Mouse (Mus musculus) heart, postnatal 0 days (tissue): ENCODE measurements at regions not wholly inside any gene's neighbourhood (a gene's known extent, or its start where the extent isn't known, plus 50 kb on each side); places are given as distances from the start of the nearest gene placed in this dataset.

Experiments
- ATAC-seq: fragments of 200-750 bp; cut with Nextera tagmentation; 2 replicates; pipeline ENCODE4 v1.8.0; 2017; ENCODE audit warnings: low read depth, moderate number of reproducible peaks, moderate library complexity; ENCODE audit not compliant: insufficient read depth
- DNase-seq: peaks from one replicate; pipeline ENCODE4 v3.0.0-alpha.2; 2016; ENCODE audit warnings: low spot score
- H3K27ac ChIP-seq: fragments of 300-500 bp; sonication (generic); 2 replicates; pipeline ENCODE4 v1.5.1; 2014; ENCODE audit warnings: low read depth, mild to moderate bottlenecking
- H3K27me3 ChIP-seq: fragments of 300-500 bp; sonication (generic); 2 replicates; pipeline ENCODE4 v1.6.1; 2014; ENCODE audit warnings: low read length, mixed read lengths; ENCODE audit not compliant: control insufficient read depth, insufficient read depth
- H3K36me3 ChIP-seq: fragments of 300-500 bp; sonication (generic); replicated peaks from 2 replicates; pipeline ENCODE4 v1.6.1; 2014; ENCODE audit warnings: low read length, mixed read lengths; ENCODE audit not compliant: control insufficient read depth, insufficient read depth
- H3K4me1 ChIP-seq: fragments of 300-500 bp; sonication (generic); 2 replicates; pipeline ENCODE4 v1.6.1; 2014; ENCODE audit warnings: antibody characterized with exemption; ENCODE audit not compliant: control insufficient read depth, insufficient read depth
- H3K4me2 ChIP-seq: fragments of 300-500 bp; sonication (generic); 2 replicates; pipeline ENCODE4 v1.6.1; 2014; ENCODE audit warnings: low read depth, mild to moderate bottlenecking, low read length, moderate library complexity
- H3K4me3 ChIP-seq: fragments of 300-500 bp; sonication (generic); 2 replicates; pipeline ENCODE4 v1.5.1; 2014; ENCODE audit warnings: low read depth, low read length
- H3K9ac ChIP-seq: fragments of 300-500 bp; sonication (generic); replicated peaks from 2 replicates; pipeline ENCODE4 v1.6.1; 2014; ENCODE audit warnings: low read depth, low read length, mixed read lengths
- H3K9me3 ChIP-seq: fragments of 300-500 bp; sonication (generic); replicated peaks from 2 replicates; pipeline ENCODE4 v1.6.1; 2016; ENCODE audit warnings: low read length; ENCODE audit not compliant: control insufficient read depth
- CTCF ChIP-seq: IDR thresholded peaks from 2 replicates; pipeline ENCODE4 v1.5.1; 2016; ENCODE audit warnings: antibody characterized with exemption, control low read depth, low read depth
- EP300 ChIP-seq: IDR thresholded peaks from 2 replicates; pipeline ENCODE4 v1.6.1; 2016; ENCODE audit warnings: antibody characterized with exemption, low read depth
- WGBS: fragments of 180-500 bp; shearing (Covaris S2); extraction: QIAGEN DNeasy Blood & Tissue Kit; methylation state at CpG from one replicate; pipeline ENCODE4 v1.1.7; 2014; 5-methylcytosine and 5-hydroxymethylcytosine counted together

DNA sequence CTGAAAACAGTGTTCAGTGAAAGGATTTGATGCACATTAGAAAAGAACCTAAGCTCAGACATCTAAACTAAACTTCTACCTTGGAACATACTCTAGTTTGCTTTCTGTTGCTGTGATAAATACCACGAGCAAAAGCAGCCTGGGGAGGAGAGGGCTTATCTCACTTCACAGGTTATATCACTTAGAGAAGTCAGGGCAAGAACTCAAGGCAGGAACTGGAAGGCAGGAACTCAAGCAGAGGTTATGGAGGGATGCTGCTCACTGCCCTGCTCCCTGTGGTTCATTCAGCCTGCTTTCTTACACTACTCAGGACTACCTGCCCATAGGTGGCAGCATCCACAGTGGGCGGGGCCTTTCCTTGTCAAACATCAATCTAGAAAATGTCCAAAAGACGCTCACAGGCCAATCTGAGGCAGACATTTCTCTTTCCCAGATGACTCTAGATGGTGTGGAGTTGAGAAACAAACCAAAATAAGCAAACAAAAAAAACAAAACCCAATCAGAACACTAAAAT lies 101.5 kb downstream of the Hes1 start:
- WGBS, result 60% methylated on average over 3 of the region's 3 CpGs
- H3K36me3 ChIP-seq, result no peaks in the 10 kb centered on the region
- no peak for TF ChIP-seq CTCF
- TF ChIP-seq EP300, result no peak
- H3K27me3 ChIP-seq, result no peaks in the 10 kb centered on the region
- DNase-seq, result no peak
- ATAC-seq, result no peak
- no peaks in the 10 kb centered on the region for H3K9me3 ChIP-seq
- H3K4me2 ChIP-seq, result no peak overlapping the region
- H3K27ac ChIP-seq, result no peak overlapping the region
- no peaks in the 10 kb centered on the region for H3K4me1 ChIP-seq
- no peak overlapping the region for H3K9ac ChIP-seq
- no peak overlapping the region for H3K4me3 ChIP-seq

DNA sequence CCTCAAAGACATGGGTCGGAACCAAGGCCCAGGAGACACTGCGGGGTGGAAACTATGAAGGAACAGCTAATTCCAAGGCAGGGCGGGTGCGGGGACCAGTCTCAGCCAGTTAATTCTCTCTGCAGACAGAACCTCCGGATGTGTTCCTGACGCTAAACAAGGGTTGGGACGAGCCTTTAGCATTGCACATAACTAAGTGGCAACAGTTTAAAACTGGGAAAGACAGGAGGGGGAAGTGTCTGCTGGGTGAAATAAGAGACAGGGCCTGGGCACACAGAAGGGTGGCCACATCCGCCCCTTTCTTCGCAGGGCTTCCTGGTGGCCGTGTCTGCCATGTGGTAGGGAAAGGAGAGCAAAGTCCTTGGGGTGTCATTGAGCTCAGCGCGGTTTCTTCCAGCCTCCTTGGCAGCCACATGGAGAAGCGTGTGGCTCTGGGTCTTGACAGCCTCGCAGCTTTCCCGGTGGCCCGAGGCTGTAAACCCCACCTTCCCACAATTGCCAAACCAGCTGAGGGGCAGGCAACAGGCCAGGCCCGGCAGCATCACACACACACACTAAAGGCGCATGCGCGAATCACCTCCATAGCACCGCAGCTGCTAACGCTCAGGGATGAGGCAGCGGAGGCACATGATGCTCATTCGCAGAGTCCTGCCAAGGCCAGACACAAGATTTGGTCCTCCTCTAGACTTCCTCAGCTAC lies 95.8 kb downstream of the Cpn2 start:
- Histone ChIP-seq H3K4me2 (no peak overlapping the region), H3K27me3 (no peaks in the 10 kb centered on the region), H3K27ac (no peak overlapping the region), H3K9ac (no peak overlapping the region), H3K9me3 (no peaks in the 10 kb centered on the region), H3K36me3 (no peaks in the 10 kb centered on the region), H3K4me3 (no peak overlapping the region), H3K4me1 (no peaks in the 10 kb centered on the region)
- TF ChIP-seq EP300 (no peak), CTCF (no peak)
- WGBS, result 64% methylated on average over 24 of the region's 24 CpGs
- peak; percentile 35; the same call in 1 of the 2 replicates for ATAC-seq
- DNase-seq, result no peak

DNA sequence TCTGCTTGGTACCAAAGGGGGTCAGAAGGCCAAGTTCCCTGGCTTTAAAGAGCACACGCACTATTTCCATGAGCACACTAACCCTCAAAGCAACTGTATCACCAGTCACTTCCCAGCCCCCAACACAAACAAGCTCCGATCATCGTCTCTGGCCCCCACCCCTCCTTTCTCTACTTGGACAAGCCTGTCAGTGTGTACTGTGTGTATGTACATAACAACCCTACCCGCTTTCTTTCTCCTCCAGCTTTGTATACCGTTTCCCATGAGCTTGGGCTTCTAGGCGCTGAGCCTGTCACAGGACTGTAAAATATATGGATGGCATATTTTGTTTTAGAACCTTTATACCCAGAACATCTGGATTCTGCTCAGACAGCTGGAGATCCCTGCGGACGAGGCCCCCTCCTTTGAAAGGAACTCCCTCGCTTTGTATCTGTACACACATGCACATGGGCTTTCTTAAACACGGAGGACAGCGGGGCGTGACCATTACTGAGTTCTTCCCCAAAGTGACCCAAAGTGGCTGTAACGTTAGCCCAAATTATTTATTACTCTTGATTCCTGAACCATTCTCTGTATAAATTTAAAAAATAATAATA lies 95.1 kb downstream of the Cpn2 start:
- Histone ChIP-seq H3K4me1 (no peaks in the 10 kb centered on the region), H3K4me2 (no peak overlapping the region), H3K4me3 (no peak overlapping the region), H3K9me3 (no peaks in the 10 kb centered on the region), H3K36me3 (no peaks in the 10 kb centered on the region), H3K9ac (no peak overlapping the region), H3K27me3 (no peaks in the 10 kb centered on the region), H3K27ac (no peak overlapping the region)
- TF ChIP-seq EP300 (no peak), CTCF (no peak)
- no peak for ATAC-seq
- 75% methylated on average over 13 of the region's 13 CpGs for WGBS
- DNase-seq, result no peak

DNA sequence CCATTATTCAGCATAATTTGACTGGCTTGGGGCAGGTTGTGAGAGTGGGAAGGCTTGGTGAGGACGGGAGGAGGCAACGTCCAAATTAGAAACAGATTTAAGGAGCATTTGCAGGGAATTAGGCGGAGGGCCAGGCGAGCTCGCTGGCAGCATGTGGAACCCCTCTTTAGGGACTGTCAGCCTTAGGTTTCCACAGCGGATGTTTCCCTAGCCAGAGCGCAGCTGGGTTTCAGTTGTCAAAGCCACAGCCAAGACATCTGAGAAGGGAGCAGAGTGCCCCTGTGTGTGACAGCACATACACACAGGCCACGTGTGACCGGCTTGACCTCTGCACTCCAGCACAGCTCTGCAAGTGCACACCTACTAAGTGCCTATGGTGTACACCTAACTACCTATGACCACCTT lies 94.5 kb downstream of the Cpn2 start:
- Histone ChIP-seq H3K27ac (no peak overlapping the region), H3K27me3 (no peaks in the 10 kb centered on the region), H3K4me3 (no peak overlapping the region), H3K9me3 (no peaks in the 10 kb centered on the region), H3K4me1 (no peaks in the 10 kb centered on the region), H3K9ac (no peak overlapping the region), H3K36me3 (no peaks in the 10 kb centered on the region), H3K4me2 (no peak overlapping the region)
- TF ChIP-seq CTCF, result no peak
- no peak for TF ChIP-seq EP300
- 47% methylated on average over 9 of the region's 9 CpGs for WGBS
- ATAC-seq (no peak), DNase-seq (no peak)

DNA sequence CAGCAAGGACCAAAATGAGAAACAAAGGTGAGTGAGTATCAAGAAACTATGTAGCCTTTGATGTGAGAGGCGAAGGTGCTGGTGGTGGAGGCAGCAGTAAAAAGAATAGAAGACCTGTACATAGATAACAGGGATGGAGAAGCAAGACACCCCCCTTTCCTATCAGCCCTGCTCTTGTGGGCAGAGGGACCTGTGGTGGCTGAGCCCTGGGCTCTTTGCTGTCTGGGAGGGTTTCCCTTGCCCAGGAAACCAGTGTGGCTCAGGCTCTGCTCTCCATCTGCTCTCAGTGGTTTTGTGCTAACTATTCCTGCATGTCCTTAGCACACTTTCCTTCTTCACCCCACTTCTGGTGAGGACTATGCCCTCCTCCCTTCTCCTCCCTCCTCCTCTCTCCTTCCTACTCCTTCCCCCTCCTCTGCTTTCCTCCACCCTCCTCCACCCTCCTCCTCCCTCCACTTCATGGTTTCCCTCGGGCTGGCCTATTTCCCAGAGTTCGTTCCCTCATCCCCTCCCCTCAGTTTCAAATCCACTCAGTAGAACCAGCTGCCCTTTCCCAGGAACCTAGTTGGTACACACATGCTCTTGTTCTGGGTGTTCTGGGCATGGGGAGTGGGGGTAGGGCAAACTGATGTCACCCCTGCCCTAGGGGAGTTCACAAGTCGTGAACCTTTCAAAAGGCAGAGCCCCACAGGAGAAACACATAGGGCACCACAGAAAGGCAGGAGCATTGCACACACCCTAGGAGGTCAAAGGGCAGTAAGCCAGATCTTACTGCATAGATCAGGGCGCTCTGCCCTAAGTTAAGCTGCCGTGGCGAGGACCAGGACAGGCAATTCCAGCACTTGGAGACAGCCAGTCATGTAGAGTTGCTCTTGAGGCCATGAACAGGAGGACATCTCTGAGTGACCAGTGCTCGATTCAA lies 93.1 kb downstream of the Cpn2 start:
- Histone ChIP-seq H3K27ac (no peak overlapping the region), H3K36me3 (no peaks in the 10 kb centered on the region), H3K9ac (no peak overlapping the region), H3K9me3 (no peaks in the 10 kb centered on the region), H3K4me2 (no peak overlapping the region), H3K4me1 (no peaks in the 10 kb centered on the region), H3K4me3 (no peak overlapping the region), H3K27me3 (no peaks in the 10 kb centered on the region)
- TF ChIP-seq EP300, result no peak
- DNase-seq (no peak), ATAC-seq (no peak)
- 62% methylated on average over 8 of the region's 8 CpGs for WGBS
